Mouse (Mus musculus): ENCODE data around the gene Wfdc1. TPM values are rescaled to one million over a fixed set of nuclear protein-coding genes. Genes with fewer than 3 reads are reported as not detected.

Wfdc1 gene
- polyA plus RNA-seq, 1 experiment from 2014 or later = 8.3 TPM

DNA sequence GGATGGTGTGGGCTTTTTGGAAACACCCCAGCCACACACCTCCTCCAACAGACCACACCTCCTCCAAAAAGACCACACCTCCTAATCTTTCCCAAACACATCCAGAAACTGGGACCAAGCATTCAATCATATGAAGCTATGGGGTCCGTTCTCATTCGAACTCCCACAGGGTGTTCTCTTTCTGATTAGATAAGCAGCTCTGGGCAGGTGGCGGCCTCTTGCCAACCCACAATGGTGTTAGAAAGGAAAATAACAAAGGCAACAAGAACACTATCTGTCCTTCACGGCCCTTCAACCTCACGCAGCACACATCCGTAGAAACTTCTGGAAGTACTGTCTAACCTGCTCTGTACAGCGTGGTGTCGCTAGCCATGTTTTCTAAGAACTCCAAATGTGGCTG lies 60.9 kb downstream of the Wfdc1 start:
- H3K9me3 ChIP-seq (ENCODE audit: control insufficient read depth, low read length) = no peaks in the 10 kb centered on the region
- no peaks in the 10 kb centered on the region for H3K27me3 ChIP-seq (replicated peaks; ENCODE audit: control insufficient read depth, insufficient read depth, low read length)
- no peak overlapping the region for H3K4me2 ChIP-seq (ENCODE audit: low read length)
- WGBS = 91% methylated on average over 8 of the region's 8 CpGs
- no peak overlapping the region for H3K4me3 ChIP-seq (ENCODE audit: low read length)
- ATAC-seq = no peak
- no peaks in the 10 kb centered on the region for H3K4me1 ChIP-seq (ENCODE audit: control insufficient read depth, insufficient read depth, low read depth, low read length)
- H3K36me3 ChIP-seq (ENCODE audit: control insufficient read depth, insufficient read depth, low read length) = no peaks in the 10 kb centered on the region
- H3K27ac ChIP-seq (ENCODE audit: low read depth, low read length) = no peak overlapping the region
- H3K9ac ChIP-seq (ENCODE audit: low read depth, low read length) = no peak overlapping the region

DNA sequence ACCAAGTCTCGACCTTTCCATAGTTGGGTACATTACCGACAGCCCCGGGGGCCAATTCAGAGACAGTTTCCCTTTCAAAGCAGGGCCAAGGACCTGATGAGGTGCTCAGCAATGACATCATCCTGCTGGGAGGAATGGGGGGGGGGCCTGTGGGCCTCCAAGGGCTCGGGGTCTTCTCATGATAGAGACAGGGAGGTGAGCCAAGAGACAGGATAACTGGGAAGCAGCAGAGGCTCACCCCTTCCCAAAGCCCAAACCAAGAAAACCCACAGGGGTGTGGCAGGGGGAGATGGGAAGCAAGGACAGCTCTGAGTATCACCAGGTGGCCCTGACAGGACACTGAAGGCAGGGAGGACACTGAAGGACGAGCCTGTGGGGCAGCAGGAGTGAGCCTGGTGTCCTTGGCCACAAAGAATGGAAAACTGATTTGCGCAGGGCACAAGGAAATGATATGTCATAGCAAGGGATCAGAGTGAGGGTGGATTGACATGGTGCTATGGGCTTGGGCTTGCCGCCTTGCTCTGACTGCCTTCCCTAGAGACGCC lies 62.3 kb downstream of the Wfdc1 start:
- Histone ChIP-seq H3K27ac (ENCODE audit: low read depth, low read length) (no peak overlapping the region), H3K4me2 (ENCODE audit: low read length) (no peak overlapping the region), H3K9ac (ENCODE audit: low read depth, low read length) (no peak overlapping the region), H3K36me3 (ENCODE audit: control insufficient read depth, insufficient read depth, low read length) (no peaks in the 10 kb centered on the region), H3K9me3 (ENCODE audit: control insufficient read depth, low read length) (no peaks in the 10 kb centered on the region), H3K27me3 (replicated peaks; ENCODE audit: control insufficient read depth, insufficient read depth, low read length) (no peaks in the 10 kb centered on the region), H3K4me1 (ENCODE audit: control insufficient read depth, insufficient read depth, low read depth, low read length) (no peaks in the 10 kb centered on the region), H3K4me3 (ENCODE audit: low read length) (no peak overlapping the region)
- no peak for ATAC-seq
- WGBS = 86% methylated on average over 8 of the region's 8 CpGs

DNA sequence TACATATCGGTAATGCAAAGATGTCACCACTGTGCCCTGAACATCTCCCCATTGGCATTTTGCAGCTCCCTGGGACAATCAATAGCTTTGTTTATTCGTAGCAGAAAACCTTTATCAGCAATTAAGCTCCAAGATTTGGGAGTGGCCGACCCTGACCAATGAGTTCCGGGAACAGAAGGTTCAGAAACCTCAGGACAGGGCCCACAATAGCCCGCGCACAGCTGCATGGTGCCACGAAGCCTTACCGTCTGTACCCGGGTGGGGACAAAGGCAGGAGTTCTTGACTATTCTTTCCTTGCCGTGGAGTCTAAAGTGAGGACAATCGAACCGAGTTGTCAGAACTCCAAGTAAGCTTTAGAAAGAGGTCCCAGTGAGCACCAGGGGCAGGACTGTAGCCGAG lies 65.9 kb downstream of the Wfdc1 start:
- Histone ChIP-seq H3K4me1 (ENCODE audit: control insufficient read depth, insufficient read depth, low read depth, low read length) (no peaks in the 10 kb centered on the region), H3K27me3 (replicated peaks; ENCODE audit: control insufficient read depth, insufficient read depth, low read length) (no peaks in the 10 kb centered on the region), H3K36me3 (ENCODE audit: control insufficient read depth, insufficient read depth, low read length) (no peaks in the 10 kb centered on the region), H3K4me2 (ENCODE audit: low read length) (no peak overlapping the region), H3K9me3 (ENCODE audit: control insufficient read depth, low read length) (no peaks in the 10 kb centered on the region), H3K4me3 (ENCODE audit: low read length) (no peak overlapping the region), H3K9ac (ENCODE audit: low read depth, low read length) (no peak overlapping the region), H3K27ac (ENCODE audit: low read depth, low read length) (no peak overlapping the region)
- no peak for ATAC-seq
- 72% methylated on average over 13 of the region's 13 CpGs for WGBS

DNA sequence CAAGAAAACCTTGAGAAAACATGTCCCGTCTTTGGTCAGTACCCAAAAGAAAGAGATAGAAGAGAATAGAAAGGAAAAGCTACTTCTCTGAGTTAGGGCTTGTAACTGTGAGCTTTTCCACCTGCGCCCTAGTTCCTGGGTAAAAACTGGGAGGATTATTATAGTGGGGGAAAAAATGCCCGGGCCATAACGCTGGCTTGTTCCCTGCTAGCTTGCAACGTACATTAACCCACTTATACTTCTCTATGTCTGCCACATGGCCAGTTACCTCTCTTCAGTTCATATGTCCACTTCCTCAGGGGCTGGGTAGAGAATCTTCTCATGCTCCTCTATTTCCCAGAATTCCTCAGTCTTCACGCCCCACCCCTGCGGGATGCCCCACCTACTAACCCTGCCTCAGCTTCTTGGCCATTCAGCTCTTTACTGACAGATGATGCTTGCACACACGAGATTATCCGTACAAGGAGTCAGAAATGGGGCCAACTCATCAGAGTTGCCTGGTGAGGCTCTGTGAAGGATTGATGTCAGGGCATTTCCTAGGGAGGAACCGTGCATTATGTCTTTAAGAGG lies 70.3 kb downstream of the Wfdc1 start:
- Histone ChIP-seq H3K4me2 (ENCODE audit: low read length) (no peak overlapping the region), H3K27me3 (replicated peaks; ENCODE audit: control insufficient read depth, insufficient read depth, low read length) (no peaks in the 10 kb centered on the region), H3K4me1 (ENCODE audit: control insufficient read depth, insufficient read depth, low read depth, low read length) (no peaks in the 10 kb centered on the region), H3K9ac (ENCODE audit: low read depth, low read length) (no peak overlapping the region), H3K27ac (ENCODE audit: low read depth, low read length) (no peak overlapping the region), H3K9me3 (ENCODE audit: control insufficient read depth, low read length) (no peaks in the 10 kb centered on the region), H3K36me3 (ENCODE audit: control insufficient read depth, insufficient read depth, low read length) (no peaks in the 10 kb centered on the region), H3K4me3 (ENCODE audit: low read length) (no peak overlapping the region)
- 89% methylated on average over 10 of the region's 10 CpGs for WGBS
- no peak for ATAC-seq

DNA sequence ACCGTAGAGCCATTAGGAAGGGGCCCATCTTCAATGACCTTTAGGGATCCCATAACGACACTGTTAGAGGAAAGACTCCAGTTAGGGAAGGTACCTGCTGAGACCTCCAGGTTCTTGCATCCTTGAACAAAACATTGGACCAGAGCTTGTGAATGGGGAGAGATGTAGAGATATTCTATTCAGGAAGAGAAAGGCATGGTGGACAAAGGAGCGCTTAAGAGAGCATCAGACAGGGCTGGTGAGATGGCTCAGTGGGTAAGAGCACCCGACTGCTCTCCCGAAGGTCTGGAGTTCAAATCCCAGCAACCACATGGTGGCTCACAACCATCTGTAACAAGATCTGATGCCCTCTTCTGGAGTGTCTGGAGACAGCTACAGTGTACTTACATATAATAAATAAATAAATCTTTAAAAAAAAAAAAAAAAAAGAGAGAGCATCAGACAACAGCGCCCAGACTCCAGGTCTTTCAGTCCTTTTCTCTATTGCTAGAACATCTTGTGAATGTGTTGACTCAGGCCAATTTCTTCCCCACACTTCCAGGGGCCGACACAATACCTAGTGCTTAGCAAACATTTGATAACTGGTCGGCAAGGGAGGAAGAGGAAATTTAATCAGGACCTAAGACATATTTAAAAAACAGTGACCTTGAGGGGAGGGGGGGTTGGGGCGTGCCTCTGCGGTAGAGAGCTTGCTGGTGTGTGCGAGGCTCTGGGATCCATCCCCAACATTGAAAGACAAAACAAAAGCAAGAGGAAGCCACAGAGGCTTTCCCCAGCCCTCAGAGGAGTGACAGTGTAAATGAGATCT lies 71.1 kb downstream of the Wfdc1 start:
- 86% methylated on average over 11 of the region's 11 CpGs for WGBS
- Histone ChIP-seq H3K9ac (ENCODE audit: low read depth, low read length) (no peak overlapping the region), H3K9me3 (ENCODE audit: control insufficient read depth, low read length) (no peaks in the 10 kb centered on the region), H3K4me1 (ENCODE audit: control insufficient read depth, insufficient read depth, low read depth, low read length) (no peaks in the 10 kb centered on the region), H3K4me3 (ENCODE audit: low read length) (no peak overlapping the region), H3K27ac (ENCODE audit: low read depth, low read length) (no peak overlapping the region), H3K36me3 (ENCODE audit: control insufficient read depth, insufficient read depth, low read length) (no peaks in the 10 kb centered on the region), H3K27me3 (replicated peaks; ENCODE audit: control insufficient read depth, insufficient read depth, low read length) (no peaks in the 10 kb centered on the region), H3K4me2 (ENCODE audit: low read length) (no peak overlapping the region)
- ATAC-seq = no peak

Other genes starting within 250 kb of the Wfdc1 start
- 0.26 and 0.63 TPM in 2 replicates for gene Osgin1, start 232.2 kb upstream of the Wfdc1 start, polyA plus RNA-seq (2015; fragmentation: Nextera tagmentation; extraction: Ambion mirVana)
- 52.2 and 56.9 TPM in 2 replicates for gene Necab2, start 219.6 kb upstream of the Wfdc1 start, polyA plus RNA-seq (2015; fragmentation: Nextera tagmentation; extraction: Ambion mirVana)
- 0.11 TPM in 1 of 2 replicates, not detected in the other for gene Slc38a8, start 164.7 kb upstream of the Wfdc1 start, polyA plus RNA-seq (2015; fragmentation: Nextera tagmentation; extraction: Ambion mirVana)
- gene Mbtps1, start 107.6 kb upstream of the Wfdc1 start, polyA plus RNA-seq (2015; fragmentation: Nextera tagmentation; extraction: Ambion mirVana) = 46.3 and 55.0 TPM in 2 replicates
- 161 and 169 TPM in 2 replicates for gene Hsdl1, start 91.2 kb upstream of the Wfdc1 start, polyA plus RNA-seq (2015; fragmentation: Nextera tagmentation; extraction: Ambion mirVana)
- gene Dnaaf1, start 91.1 kb upstream of the Wfdc1 start, polyA plus RNA-seq (2015; fragmentation: Nextera tagmentation; extraction: Ambion mirVana) = 0.61 and 0.69 TPM in 2 replicates
- gene Taf1c, start 61.1 kb upstream of the Wfdc1 start, polyA plus RNA-seq (2015; fragmentation: Nextera tagmentation; extraction: Ambion mirVana) = 13.0 and 15.2 TPM in 2 replicates
- gene Adad2, start 53.6 kb upstream of the Wfdc1 start, polyA plus RNA-seq (2015; fragmentation: Nextera tagmentation; extraction: Ambion mirVana) = 0.23 and 0.29 TPM in 2 replicates
- 0.13 and 0.14 TPM in 2 replicates for gene Kcng4, start 30.7 kb upstream of the Wfdc1 start, polyA plus RNA-seq (2015; fragmentation: Nextera tagmentation; extraction: Ambion mirVana)
- gene Atp2c2, start 33.6 kb downstream of the Wfdc1 start, polyA plus RNA-seq (2015; fragmentation: Nextera tagmentation; extraction: Ambion mirVana) = 0.49 and 0.75 TPM in 2 replicates
- gene Tldc1, start 112.1 kb downstream of the Wfdc1 start, polyA plus RNA-seq (2015; fragmentation: Nextera tagmentation; extraction: Ambion mirVana) = 11.4 and 13.4 TPM in 2 replicates
- 112 and 127 TPM in 2 replicates for gene Cotl1, start 174.2 kb downstream of the Wfdc1 start, polyA plus RNA-seq (2015; fragmentation: Nextera tagmentation; extraction: Ambion mirVana)
- gene Klhl36, start 195.9 kb downstream of the Wfdc1 start, polyA plus RNA-seq (2015; fragmentation: Nextera tagmentation; extraction: Ambion mirVana) = 20.3 and 20.5 TPM in 2 replicates
- gene Usp10, start 244.0 kb downstream of the Wfdc1 start, polyA plus RNA-seq (2015; fragmentation: Nextera tagmentation; extraction: Ambion mirVana) = 120 and 152 TPM in 2 replicates
- 9.8 and 12.4 TPM in 2 replicates for gene Gm20388, start 244.5 kb downstream of the Wfdc1 start, polyA plus RNA-seq (2015; fragmentation: Nextera tagmentation; extraction: Ambion mirVana)

Data from hindbrain, embryonic 16.5 days (tissue).